Mouse (Mus musculus): ENCODE measurements around the gene Klhl31.

GRCm38 (mm10) chr9:77670095-77670494 is 33.8 kb downstream of the Klhl31 start:
- TF ChIP-seq CTCF (IDR thresholded peaks at IDR 0.05; ENCODE audit: control insufficient read depth, insufficient read depth, insufficient read length) (no peak), MAX (IDR thresholded peaks at IDR 0.05) (no peak), USF1 (IDR thresholded peaks at IDR 0.05; ENCODE audit: low read depth) (no peak), FOSL1 (IDR thresholded peaks at IDR 0.05; ENCODE audit: insufficient read depth, low read length, poor library complexity, severe bottlenecking) (no peak), CEBPB (IDR thresholded peaks at IDR 0.05; ENCODE audit: low read depth) (no peak)
